Mouse (Mus musculus) heart, postnatal 0 days (tissue): Measurements from ENCODE around the gene Ppp2r5a.

ENCODE experiments used
- CTCF ChIP-seq: IDR thresholded peaks from 2 replicates; pipeline ENCODE4 v1.5.1; 2016; ENCODE audit warnings: antibody characterized with exemption, control low read depth, low read depth
- EP300 ChIP-seq: IDR thresholded peaks from 2 replicates; pipeline ENCODE4 v1.6.1; 2016; ENCODE audit warnings: antibody characterized with exemption, low read depth

DNA sequence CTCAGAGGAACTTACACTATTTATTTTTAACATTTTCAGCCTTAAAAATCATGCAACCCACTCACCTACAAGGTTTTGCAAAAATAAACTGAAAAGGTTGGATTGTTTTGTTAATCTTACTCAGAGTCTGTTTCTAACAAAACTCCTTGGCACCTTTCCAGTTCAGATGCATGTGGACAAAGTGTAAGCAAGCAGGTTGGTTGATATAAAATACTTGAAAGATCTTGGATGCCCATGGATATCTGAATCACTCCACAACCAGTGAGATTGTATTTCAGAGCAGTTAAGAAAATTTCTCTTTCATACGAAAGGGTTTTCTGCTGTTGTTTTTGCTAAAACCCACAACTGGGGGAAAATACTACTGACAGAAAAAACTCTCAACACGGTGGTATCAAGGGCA lies 8.9 kb downstream of the Ppp2r5a start:
- TF ChIP-seq CTCF (no peak), EP300 (no peak)
